Mouse (Mus musculus) ES-Bruce4 (cell line): Measurements from ENCODE around the gene Cenpi.

ENCODE experiments used
- CTCF ChIP-seq: IDR thresholded peaks from one replicate; pipeline ENCODE4 v1.8.1; 2011; ENCODE audit warnings: low read depth, low read length
- POLR2A ChIP-seq: IDR thresholded peaks from one replicate; pipeline ENCODE4 v1.8.1; 2011; ENCODE audit warnings: low read length; ENCODE audit not compliant: insufficient read depth

DNA sequence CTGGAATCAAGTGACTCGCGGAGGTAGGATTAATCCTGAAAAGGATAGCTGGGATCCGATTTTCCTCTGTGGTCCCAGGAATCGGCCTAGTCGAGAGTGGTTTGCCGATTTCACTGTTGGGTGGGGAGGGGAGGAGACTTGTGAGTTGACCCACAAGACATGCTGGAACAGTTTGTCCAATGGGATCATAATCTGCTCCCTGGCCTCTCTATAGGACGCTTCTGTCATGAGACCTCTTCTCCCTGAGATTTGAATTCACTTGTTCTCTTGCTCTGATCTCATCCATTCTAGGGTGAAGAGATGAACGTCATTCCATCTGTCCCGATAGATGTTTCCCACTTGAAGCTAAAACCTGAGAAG, 371 bp downstream of the Cenpi start:
- TF ChIP-seq POLR2A (no peak), CTCF (no peak)
